Mouse (Mus musculus) liver, embryonic 16.5 days (tissue): Measurements from ENCODE around the gene Card10. TPM values are rescaled to one million over a fixed set of nuclear protein-coding genes. Genes with fewer than 3 reads are reported as not detected.

Experiments
- ATAC-seq: fragments of 200-750 bp; cut with Nextera tagmentation; 2 replicates; pipeline ENCODE4 v1.8.0; 2017; ENCODE audit warnings: low read depth, mild to moderate bottlenecking, moderate number of reproducible peaks, moderate library complexity
- H3K27ac ChIP-seq: fragments of 300-500 bp; sonication (generic); 2 replicates; pipeline ENCODE4 v1.5.1; 2014; ENCODE audit warnings: mild to moderate bottlenecking, low read length
- H3K27me3 ChIP-seq: fragments of 300-500 bp; sonication (generic); 2 replicates; pipeline ENCODE4 v1.6.1; 2014; ENCODE audit warnings: low read depth, low read length, mixed read lengths; ENCODE audit not compliant: control insufficient read depth, insufficient read depth
- H3K36me3 ChIP-seq: fragments of 300-500 bp; sonication (generic); 2 replicates; pipeline ENCODE4 v1.6.1; 2014; ENCODE audit warnings: mild to moderate bottlenecking; ENCODE audit not compliant: control insufficient read depth, insufficient read depth
- H3K4me1 ChIP-seq: fragments of 300-500 bp; sonication (generic); 2 replicates; pipeline ENCODE4 v1.6.1; 2014; ENCODE audit warnings: low read depth, low read length, mixed read lengths; ENCODE audit not compliant: control insufficient read depth
- H3K4me2 ChIP-seq: fragments of 300-500 bp; sonication (generic); 2 replicates; pipeline ENCODE4 v1.6.1; 2014; ENCODE audit warnings: low read depth, low read length, mixed read lengths
- H3K4me3 ChIP-seq: fragments of 300-500 bp; sonication (generic); 2 replicates; pipeline ENCODE4 v1.5.1; 2014; ENCODE audit warnings: low read depth, mild to moderate bottlenecking, low read length
- H3K9ac ChIP-seq: fragments of 300-500 bp; sonication (generic); 2 replicates; pipeline ENCODE4 v1.6.1; 2014; ENCODE audit warnings: low read depth, low read length
- H3K9me3 ChIP-seq: fragments of 300-500 bp; sonication (generic); replicated peaks from 2 replicates; pipeline ENCODE4 v1.6.1; 2016; ENCODE audit warnings: low read length; ENCODE audit not compliant: control insufficient read depth
- WGBS: fragments of 180-500 bp; shearing (Covaris S2); extraction: QIAGEN DNeasy Blood & Tissue Kit; methylation state at CpG from one replicate; pipeline ENCODE4 v1.1.7; 2014; ENCODE audit not compliant: insufficient replicate concordance; 5-methylcytosine and 5-hydroxymethylcytosine counted together
- polyA plus RNA-seq: library from polyadenylated mRNA; unstranded; fragments of >200 nt; fragmentation: Nextera tagmentation; extraction: Ambion mirVana; gene quantifications from 2 replicates; pipeline ENCODE4 v1.2.1, GENCODE M21; 2015

The Card10 gene
- polyA plus RNA-seq, 1 experiment from 2014 or later, result 2.1 TPM

DNA sequence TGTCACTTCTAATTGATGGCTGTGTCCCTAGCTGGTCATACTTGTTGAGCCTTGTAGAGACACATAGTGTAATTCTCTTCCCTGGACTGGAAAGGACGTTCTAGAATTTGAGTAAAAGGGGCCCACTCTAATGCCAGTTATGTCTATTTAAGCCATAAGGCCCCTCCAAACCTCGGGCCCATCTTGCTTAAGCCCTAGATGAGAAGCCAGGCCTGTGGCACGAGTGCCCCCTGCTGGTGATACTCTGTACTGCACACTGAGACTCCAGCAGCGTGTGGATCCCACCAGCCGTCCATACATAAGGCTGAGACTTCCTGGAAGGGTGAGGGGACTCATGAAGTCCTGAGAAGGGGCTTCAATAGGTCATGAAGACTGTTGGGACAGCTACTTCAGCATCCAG is 58.6 kb downstream of the Card10 start:
- Histone ChIP-seq H3K4me2 (no peak overlapping the region), H3K27ac (no peak overlapping the region), H3K4me3 (no peak overlapping the region), H3K36me3 (no peaks in the 10 kb centered on the region), H3K27me3 (no peaks in the 10 kb centered on the region), H3K9me3 (no peaks in the 10 kb centered on the region), H3K9ac (no peak overlapping the region), H3K4me1 (no peaks in the 10 kb centered on the region)
- WGBS, result 1% methylated on average over 5 of the region's 5 CpGs
- no peak for ATAC-seq

DNA sequence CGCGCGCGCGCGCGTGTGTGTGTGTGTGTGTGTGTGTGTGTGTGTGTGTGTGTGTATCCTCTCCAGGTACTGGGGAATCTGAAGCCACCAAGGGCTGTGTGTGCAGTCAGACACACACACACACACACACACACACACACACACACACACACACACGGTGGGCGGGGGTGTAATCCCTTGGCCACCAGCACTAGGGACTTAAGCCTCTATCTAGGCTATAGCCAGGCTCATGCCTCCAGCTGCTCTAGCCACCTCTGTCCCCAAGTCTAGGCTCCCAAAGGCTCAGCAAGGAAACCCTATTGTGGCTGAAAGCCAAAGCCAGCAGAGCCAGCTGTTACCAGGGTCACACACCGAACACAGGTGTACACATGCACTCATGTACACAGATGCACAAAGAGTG is 60.0 kb downstream of the Card10 start:
- WGBS, result 62% methylated on average over 10 of the region's 10 CpGs

GRCm38 (mm10) chr15:78740662-78741061 is 62.2 kb downstream of the Card10 start:
- WGBS, result 22% methylated on average over 12 of the region's 12 CpGs
- Histone ChIP-seq H3K9me3 (no peaks in the 10 kb centered on the region), H3K9ac (no peak overlapping the region), H3K27ac (no peak overlapping the region), H3K36me3 (no peaks in the 10 kb centered on the region), H3K27me3 (peaks cover 5% of the 10 kb centered on the region), H3K4me1 (no peaks in the 10 kb centered on the region), H3K4me2 (no peak overlapping the region), H3K4me3 (no peak overlapping the region)
- no peak for ATAC-seq

More for the DNA sequence above, 60.0 kb downstream of the Card10 start:
- Histone ChIP-seq H3K9ac (no peak overlapping the region), H3K27ac (no peak overlapping the region), H3K4me1 (no peaks in the 10 kb centered on the region), H3K4me3 (no peak overlapping the region), H3K36me3 (no peaks in the 10 kb centered on the region), H3K27me3 (no peaks in the 10 kb centered on the region), H3K9me3 (no peaks in the 10 kb centered on the region), H3K4me2 (no peak overlapping the region)
- ATAC-seq, result no peak

DNA sequence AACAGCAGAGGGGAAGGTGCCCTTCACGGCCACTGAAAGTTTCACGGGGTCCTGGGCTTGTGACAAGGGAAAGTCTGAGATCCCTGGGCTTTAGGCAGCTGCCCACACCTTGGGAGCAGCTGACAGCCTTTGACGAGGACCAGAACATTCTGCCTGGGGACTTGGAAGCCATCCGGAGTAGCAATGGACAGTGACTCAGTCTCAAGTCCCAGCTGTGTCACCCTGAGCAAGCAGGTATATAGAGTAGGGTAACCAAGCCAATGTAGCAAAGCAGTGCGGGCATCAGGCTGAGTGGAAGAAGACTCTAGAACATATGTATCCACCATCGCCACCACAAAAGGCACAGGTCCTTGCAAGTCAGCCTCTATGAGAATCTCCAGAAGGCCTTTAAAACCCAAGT is 65.7 kb downstream of the Card10 start:
- no peaks in the 10 kb centered on the region for H3K9me3 ChIP-seq
- peaks cover 5% of the 10 kb centered on the region for H3K27me3 ChIP-seq
- no peak overlapping the region for H3K4me2 ChIP-seq
- H3K4me1 ChIP-seq, result no peaks in the 10 kb centered on the region
- H3K36me3 ChIP-seq, result no peaks in the 10 kb centered on the region
- ATAC-seq, result no peak
- no peak overlapping the region for H3K9ac ChIP-seq
- no peak overlapping the region for H3K4me3 ChIP-seq
- H3K27ac ChIP-seq, result no peak overlapping the region
- WGBS, result 32% methylated on average over 6 of the region's 6 CpGs

DNA sequence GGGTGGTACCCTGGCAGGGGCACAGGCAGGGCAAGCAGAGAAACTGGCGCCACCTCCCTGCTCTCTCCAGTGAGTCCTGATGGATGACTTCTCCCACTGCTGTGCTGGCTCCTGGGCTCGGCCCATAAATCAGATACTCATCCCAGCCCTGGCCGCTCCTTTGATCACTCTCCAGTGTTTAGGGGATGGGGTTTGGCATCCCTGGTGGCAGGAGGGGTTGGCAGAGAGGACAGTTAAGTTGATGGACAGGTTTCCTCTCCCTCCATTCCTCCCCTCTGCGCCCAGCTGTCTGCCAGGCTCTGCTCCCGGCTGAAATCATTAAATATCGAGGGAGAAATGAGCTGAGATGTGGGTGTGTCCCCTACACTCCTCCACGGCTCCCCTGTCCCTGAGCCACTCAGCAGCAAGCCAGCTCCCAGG is 66.2 kb downstream of the Card10 start:
- Histone ChIP-seq H3K27ac (no peak overlapping the region), H3K4me2 (no peak overlapping the region), H3K4me3 (no peak overlapping the region), H3K9me3 (no peaks in the 10 kb centered on the region), H3K4me1 (no peaks in the 10 kb centered on the region), H3K27me3 (peaks cover 5% of the 10 kb centered on the region), H3K36me3 (no peaks in the 10 kb centered on the region), H3K9ac (no peak overlapping the region)
- ATAC-seq, result no peak
- 30% methylated on average over 7 of the region's 7 CpGs for WGBS

DNA sequence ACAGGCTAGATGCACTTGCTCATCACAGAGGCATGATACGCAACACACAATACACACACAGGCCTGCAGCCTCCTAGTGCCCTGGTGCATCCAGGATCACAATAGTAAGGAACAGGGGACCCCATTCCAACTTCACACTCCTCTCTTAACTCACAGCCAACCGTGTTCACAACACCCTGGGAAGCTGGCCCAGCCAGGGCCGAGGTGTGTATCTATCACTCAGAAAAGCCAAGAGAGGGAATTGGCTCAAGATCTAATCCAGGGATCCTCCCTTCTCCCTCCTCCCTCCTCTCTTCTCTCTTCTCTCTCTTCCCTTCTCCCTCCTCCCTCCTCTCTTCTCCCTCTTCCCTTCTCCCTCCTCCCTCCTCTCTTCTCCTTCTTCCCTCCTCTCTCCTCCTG is 66.7 kb downstream of the Card10 start:
- Histone ChIP-seq H3K27ac (no peak overlapping the region), H3K27me3 (peaks cover 5% of the 10 kb centered on the region), H3K9ac (no peak overlapping the region), H3K9me3 (no peaks in the 10 kb centered on the region), H3K36me3 (no peaks in the 10 kb centered on the region), H3K4me2 (no peak overlapping the region), H3K4me1 (no peaks in the 10 kb centered on the region), H3K4me3 (no peak overlapping the region)
- WGBS, result 39% methylated on average over 3 of the region's 3 CpGs
- ATAC-seq, result no peak

GRCm38 (mm10) chr15:78735431-78736180 is 67.2 kb downstream of the Card10 start:
- Histone ChIP-seq H3K9me3 (no peaks in the 10 kb centered on the region), H3K27ac (no peak overlapping the region), H3K4me1 (no peaks in the 10 kb centered on the region), H3K36me3 (no peaks in the 10 kb centered on the region), H3K9ac (no peak overlapping the region), H3K4me2 (no peak overlapping the region), H3K27me3 (peaks cover 5% of the 10 kb centered on the region), H3K4me3 (no peak overlapping the region)
- no peak for ATAC-seq
- 35% methylated on average over 17 of the region's 17 CpGs for WGBS

DNA sequence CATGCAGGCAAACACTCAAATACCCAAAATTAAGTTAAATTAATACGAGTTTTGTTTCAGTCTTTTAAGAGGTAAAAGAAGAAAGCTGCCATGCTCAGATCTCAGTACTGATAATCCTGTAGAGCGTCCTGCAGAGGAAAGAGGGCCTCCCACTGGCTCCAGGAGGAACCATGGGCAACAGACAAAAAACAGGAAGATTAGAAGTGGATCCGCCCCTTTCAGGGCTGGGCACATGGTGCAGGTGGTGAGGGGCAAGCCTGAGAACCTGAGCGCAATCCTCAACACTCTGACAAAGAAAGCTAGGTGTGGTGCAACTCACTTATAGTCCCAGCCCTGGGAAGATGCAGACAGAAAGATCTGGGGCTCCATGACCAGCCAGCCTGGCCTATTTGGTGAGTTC is 71.0 kb downstream of the Card10 start:
- WGBS, result 27% methylated on average over 4 of the region's 4 CpGs
- H3K4me2 ChIP-seq, result no peak overlapping the region
- H3K4me1 ChIP-seq, result no peaks in the 10 kb centered on the region
- no peak overlapping the region for H3K4me3 ChIP-seq
- no peak overlapping the region for H3K27ac ChIP-seq
- no peak for ATAC-seq
- H3K9me3 ChIP-seq, result no peaks in the 10 kb centered on the region
- peaks cover 5% of the 10 kb centered on the region for H3K27me3 ChIP-seq
- no peak overlapping the region for H3K9ac ChIP-seq
- no peaks in the 10 kb centered on the region for H3K36me3 ChIP-seq

DNA sequence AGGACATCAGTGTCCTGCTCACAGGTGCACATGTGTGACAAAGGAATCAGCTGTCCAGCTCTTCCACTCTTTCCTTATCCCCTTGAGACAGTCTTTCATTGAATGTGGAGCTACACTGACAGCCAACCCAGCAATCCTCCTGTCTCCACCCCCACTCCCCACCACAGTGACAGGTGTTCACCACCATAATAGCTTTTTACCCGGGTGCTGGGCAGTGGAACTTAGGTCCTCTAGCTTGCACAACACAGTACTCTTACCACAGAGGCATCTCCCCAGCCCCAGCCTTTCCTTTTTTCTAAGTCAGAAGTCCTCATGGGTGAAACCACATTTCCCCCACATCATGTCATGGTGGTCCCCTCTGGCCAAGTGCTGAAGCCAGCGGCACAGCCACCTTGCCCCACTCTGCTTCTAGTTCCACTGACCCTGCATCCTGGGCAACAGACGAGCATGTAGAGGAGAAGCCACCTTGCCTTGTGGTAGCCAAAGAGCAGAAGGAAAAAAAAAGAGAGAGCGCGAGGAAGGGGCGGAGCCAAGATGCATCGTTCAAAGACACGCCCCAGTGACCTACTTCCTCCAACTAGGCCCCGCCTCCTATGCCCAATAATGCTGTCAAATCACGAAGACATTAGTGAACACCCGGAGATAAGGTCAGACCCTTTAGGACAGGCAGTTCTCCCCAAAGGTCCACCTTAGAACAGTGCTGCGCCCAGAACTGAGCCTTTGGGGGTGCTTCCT is 72.4 kb downstream of the Card10 start:
- Histone ChIP-seq H3K4me1 (no peaks in the 10 kb centered on the region), H3K36me3 (no peaks in the 10 kb centered on the region), H3K4me3 (no peak overlapping the region), H3K27me3 (no peaks in the 10 kb centered on the region), H3K4me2 (no peak overlapping the region), H3K27ac (no peak overlapping the region), H3K9ac (no peak overlapping the region), H3K9me3 (no peaks in the 10 kb centered on the region)
- ATAC-seq, result no peak
- 54% methylated on average over 12 of the region's 12 CpGs for WGBS
